Mouse (Mus musculus) heart, adult 2 months (tissue): ENCODE results near the gene Abtb1.

ENCODE experiments used
- CTCF ChIP-seq: fragments of 200-600 bp; IDR thresholded peaks from 2 replicates; pipeline ENCODE4 v1.8.1; 2022; ENCODE audit warnings: antibody characterized with exemption, mild to moderate bottlenecking, moderate library complexity
- EP300 ChIP-seq: fragments of 200-500 bp; IDR thresholded peaks from 2 replicates; pipeline ENCODE4 v1.6.1; 2011; ENCODE audit warnings: low read depth, low read length, control low read depth; ENCODE audit not compliant: insufficient read depth
- POLR2A ChIP-seq: fragments of 200-500 bp; IDR thresholded peaks from 2 replicates; pipeline ENCODE4 v1.6.1; 2011; ENCODE audit warnings: mild to moderate bottlenecking, low read depth, low read length, control low read depth; ENCODE audit not compliant: insufficient read depth

- TF ChIP-seq CTCF (no peak), POLR2A (no peak), EP300 (no peak)
Measured at GRCm38 (mm10) chr6:88844901-88845565, 3.2 kb upstream of the Abtb1 start.
